Mouse (Mus musculus) neutrophil, adult 83 days (primary cell): Measurements from ENCODE around the gene Vmn2r87. TPM values are rescaled to one million over a fixed set of nuclear protein-coding genes. Genes with fewer than 3 reads are reported as not detected.

Source experiments
- total RNA-seq, 2 experiments: library from RNA; stranded (reverse); gene quantifications; one replicate each; pipeline ENCODE4 v1.2.4; 2023

The Vmn2r87 gene
- not detected for total RNA-seq

GRCm38 (mm10) chr10:130497296-130497695 lies at the start of gene Vmn2r87:
TSS of gene Vmn2r87 (minus strand) at chr10:130497396.

GRCm38 (mm10) chr10:130455950-130456349 lies 41.2 kb downstream of the Vmn2r87 start, which contains the start of gene Vmn2r86:
TSS of gene Vmn2r86 (minus strand) at chr10:130456050.

GRCm38 (mm10) chr10:130429603-130430002 lies 67.6 kb downstream of the Vmn2r87 start, which contains the start of gene Vmn2r85:
TSS of gene Vmn2r85 (minus strand) at chr10:130429703.

Other genes with a start within 250 kb of the Vmn2r87 start
- gene Neurod4, start 217.2 kb downstream of the Vmn2r87 start, total RNA-seq = not detected
- 1 to 10 TPM; 1.8 to 3.1 TPM for gene Tespa1, start 174.5 kb downstream of the Vmn2r87 start, total RNA-seq
- gene Vmn2r84, start 103.1 kb downstream of the Vmn2r87 start, total RNA-seq = not detected
- not detected for gene Vmn2r85, start 67.7 kb downstream of the Vmn2r87 start, total RNA-seq
- gene Vmn2r86, start 41.3 kb downstream of the Vmn2r87 start, total RNA-seq = not detected